Mouse (Mus musculus): ENCODE measurements around the gene Creld2.
A peak's percentile ranks its signal among the peaks of the same experiment; 100 is the strongest.

The Creld2 gene

GRCm38 (mm10) chr15:88866934-88867356 is 47.5 kb downstream of the Creld2 start:
- DNase-seq (ENCODE audit: inconsistent age in 2 of 2, low spot score in 1 of 2) = peak; percentile 72 to 88

- DNase-seq (ENCODE audit: inconsistent age in 2 of 2, low spot score in 1 of 2) = peak; percentile 72 to 93
These were observed 48.0 kb downstream of the Creld2 start for GRCm38 (mm10) chr15:88867368-88868023.

- DNase-seq (ENCODE audit: inconsistent age in 2 of 2, low spot score in 1 of 2) = peak in 1 of 2 experiments; percentile 75
These were observed 48.7 kb downstream of the Creld2 start for GRCm38 (mm10) chr15:88868024-88868742.

GRCm38 (mm10) chr15:88870418-88871185 is 51.2 kb downstream of the Creld2 start:
- peak; percentile 82 to 92 for DNase-seq (ENCODE audit: inconsistent age in 2 of 2, low spot score in 1 of 2)

- DNase-seq (ENCODE audit: inconsistent age in 2 of 2, low spot score in 1 of 2) = peak in 1 of 2 experiments; percentile 39
These were observed 54.6 kb downstream of the Creld2 start for GRCm38 (mm10) chr15:88874061-88874460.

- DNase-seq (ENCODE audit: inconsistent age in 2 of 2, low spot score in 1 of 2) = peak in 1 of 2 experiments; percentile 53
These were observed 55.0 kb downstream of the Creld2 start for GRCm38 (mm10) chr15:88874477-88874876.

GRCm38 (mm10) chr15:88875625-88876081 is 56.2 kb downstream of the Creld2 start:
- DNase-seq (ENCODE audit: inconsistent age in 2 of 2, low spot score in 1 of 2) = peak; percentile 63 to 65

Measured in adrenal gland, adult (tissue).